Mouse (Mus musculus): ENCODE results near the gene Lmna.
A peak's percentile ranks its signal among the peaks of the same experiment; 100 is the strongest.

Lmna gene

DNA sequence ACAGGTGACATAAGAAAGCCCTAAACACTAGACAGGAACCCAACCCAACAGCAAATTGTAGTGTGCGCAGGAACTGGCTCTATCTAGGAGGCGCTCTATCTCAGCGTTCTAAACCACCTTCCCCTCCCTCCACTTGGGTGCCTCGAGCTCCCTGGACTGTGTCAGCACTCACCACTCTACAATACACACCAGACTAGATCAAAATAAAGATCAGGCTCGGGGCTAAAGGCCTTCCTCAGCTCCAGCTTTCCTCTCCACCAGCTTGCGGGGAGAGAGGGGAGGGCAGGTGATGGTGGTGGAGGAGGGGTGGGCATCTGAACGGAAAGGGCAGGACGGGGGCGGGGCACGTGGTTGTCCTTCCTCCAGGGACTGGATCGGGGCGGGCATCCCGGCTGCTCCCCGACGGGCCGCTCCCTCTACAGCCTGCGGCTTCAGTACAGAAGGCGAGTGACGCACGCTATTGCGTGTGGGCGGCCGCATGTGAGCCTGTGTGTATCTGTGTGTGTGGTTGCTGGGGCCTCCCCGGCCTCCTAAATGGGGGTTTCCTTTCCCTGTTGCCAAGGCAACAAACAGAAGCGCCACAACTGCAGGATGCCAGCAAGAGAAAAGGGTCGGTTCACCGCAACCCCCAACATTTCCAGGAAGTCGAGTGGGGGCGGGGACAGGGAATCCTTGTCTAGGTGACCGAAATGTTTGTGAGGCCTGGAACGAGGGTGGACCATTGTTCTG lies at the start of gene Lmna:
TSS of gene Lmna (minus strand) at position 265 of the 729 bp plus-strand sequence.
- peak; percentile 92 for DNase-seq (ENCODE audit: low spot score)

GRCm38 (mm10) chr3:88556616-88557015 lies 46.9 kb upstream of the Lmna start:
- no peak for DNase-seq (ENCODE audit: low spot score)

DNA sequence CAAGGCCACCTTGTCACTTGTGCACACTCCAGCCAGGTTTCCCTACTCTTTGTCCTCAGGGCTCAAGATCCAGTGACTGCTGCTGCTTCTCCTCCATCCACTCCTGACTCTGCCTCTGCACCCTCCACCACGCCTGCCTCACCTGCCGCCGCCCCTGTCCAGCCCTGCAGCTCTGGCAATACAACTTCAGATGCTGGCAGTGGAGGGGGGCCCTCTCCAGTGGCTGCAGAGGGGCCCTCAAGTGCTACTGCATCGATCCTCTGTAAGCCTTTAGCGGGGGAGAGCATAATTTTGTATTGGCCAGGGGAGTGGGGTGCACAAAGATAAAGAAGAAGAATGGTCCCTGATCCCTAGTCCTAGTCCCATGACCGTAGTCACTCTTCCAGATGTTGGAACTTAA lies 46.0 kb upstream of the Lmna start:
- no peak for DNase-seq (ENCODE audit: low spot score)

DNA sequence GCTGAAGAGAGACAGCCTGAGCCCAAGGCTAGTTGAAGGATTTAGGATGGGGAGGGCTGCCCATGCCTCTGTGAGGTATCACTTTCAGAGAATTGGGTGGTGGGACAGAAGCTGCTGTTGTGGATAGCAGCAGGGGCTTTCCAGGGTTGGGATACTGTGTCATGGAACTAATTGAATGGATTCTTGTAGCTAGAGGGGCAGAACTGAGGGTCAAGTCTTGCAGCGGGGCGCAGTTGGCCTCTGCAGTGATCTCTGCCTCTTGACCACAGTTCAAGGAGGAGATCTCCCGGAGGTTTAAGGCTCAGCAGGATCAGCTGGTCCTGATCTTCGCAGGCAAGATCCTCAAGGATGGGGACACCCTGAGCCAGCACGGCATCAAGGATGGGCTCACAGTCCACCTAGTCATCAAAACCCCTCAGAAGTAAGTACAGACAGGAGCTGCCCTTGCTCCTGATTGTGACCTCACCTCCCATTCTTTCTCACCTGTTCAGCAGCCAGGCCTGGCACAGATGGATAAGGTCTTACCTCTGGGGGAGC lies 45.4 kb upstream of the Lmna start:
- no peak for DNase-seq (ENCODE audit: low spot score)

DNA sequence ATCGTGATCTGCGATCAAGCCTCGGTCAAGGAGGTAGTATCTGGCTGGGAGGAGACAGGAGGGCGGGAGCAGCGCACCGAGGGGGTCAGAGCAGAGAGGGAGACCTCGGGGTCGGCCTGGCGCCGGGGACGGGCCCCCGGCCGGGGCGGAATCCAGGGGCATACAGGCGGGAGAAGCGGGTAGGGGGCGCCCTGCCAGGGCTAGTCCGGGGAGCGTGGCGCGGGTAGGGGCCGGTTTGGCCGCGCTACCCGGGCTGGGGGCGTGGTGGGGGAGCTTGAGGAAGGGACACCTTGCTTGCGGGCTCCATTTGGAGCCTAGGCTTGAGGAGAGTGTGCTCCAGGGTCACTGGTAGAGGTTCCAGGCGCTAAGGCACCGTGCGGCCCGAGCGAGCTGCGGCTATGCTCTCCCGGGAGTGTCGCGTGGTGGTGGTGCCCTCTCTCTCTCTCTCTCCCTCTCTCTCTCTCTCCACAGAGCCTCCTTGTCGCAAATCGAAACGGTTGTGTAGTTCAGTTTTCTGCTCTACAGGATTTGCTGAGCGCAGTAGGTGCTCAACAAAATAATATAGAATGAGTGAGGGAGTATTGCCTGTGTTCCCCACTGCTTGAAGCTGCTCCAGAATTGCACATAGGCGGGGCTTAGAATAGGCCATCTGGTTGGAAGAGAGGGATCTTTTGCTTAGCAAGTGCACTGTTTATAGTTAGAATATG lies 44.3 kb upstream of the Lmna start:
- DNase-seq (ENCODE audit: low spot score): no peak

- DNase-seq (ENCODE audit: low spot score): peak; percentile 90
Measured at GRCm38 (mm10) chr3:88553525-88553879, 43.7 kb upstream of the Lmna start, which contains the start of gene Ubqln4. Ubqln4 (plus strand) TSS chr3:88553758.

- peak; percentile 99 for DNase-seq (ENCODE audit: low spot score)
Measured at GRCm38 (mm10) chr3:88552676-88553524, 43.1 kb upstream of the Lmna start, which contains the start of gene Lamtor2. Lamtor2 (minus strand) TSS chr3:88553074.

DNA sequence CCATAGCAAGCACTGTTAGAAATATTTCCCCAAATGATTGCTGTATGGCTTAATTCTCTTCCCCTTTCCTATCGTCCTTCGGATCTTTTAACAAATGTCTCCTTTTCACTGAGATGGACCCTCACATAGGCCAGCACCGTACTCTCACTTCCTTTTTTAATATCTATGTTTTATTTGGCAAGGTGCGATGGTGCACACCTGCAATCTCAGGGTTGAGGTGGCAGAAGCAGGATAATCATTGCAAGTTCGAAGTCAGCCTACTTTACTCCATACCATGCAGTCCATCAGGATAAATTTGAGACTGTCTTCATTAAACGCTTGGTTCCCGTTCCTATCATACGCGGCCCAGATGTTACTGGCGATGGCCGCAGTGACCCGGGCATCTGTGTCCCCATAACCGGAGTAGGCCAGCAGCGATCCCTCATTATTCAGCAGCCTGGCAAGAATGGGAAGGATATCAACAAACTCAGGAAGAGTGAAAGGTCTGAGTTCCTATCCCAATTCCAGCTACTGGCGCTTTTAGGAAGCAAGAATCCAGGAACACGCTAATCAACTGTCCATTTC lies 42.4 kb upstream of the Lmna start:
- no peak for DNase-seq (ENCODE audit: low spot score)

DNA sequence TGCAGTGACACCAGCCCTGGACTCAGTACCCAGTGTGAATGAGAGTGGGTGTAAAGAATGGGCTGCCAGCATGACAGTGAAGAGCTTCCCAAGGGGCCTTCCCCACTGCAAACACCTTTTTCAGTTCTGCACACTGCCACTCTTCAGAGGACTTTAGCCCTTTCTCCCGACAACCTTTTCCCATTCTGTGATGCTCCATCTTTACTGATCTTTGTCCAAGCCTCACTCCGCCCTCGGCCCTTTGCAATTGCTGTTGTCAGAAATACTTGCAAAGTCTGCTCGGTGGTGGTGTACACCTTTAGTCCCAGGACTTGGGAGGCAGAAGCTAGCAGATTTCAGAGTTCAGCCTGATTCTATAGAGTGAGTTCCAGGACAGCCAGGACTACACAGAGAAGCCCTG lies 41.8 kb upstream of the Lmna start:
- DNase-seq (ENCODE audit: low spot score): no peak

GRCm38 (mm10) chr3:88548180-88548917 lies 38.6 kb upstream of the Lmna start, which contains the start of gene Rab25:
Rab25 (minus strand) TSS chr3:88548300.
- DNase-seq (ENCODE audit: low spot score): no peak

- DNase-seq (ENCODE audit: low spot score): no peak
Measured at GRCm38 (mm10) chr3:88546674-88547418, 37.1 kb upstream of the Lmna start.

DNA sequence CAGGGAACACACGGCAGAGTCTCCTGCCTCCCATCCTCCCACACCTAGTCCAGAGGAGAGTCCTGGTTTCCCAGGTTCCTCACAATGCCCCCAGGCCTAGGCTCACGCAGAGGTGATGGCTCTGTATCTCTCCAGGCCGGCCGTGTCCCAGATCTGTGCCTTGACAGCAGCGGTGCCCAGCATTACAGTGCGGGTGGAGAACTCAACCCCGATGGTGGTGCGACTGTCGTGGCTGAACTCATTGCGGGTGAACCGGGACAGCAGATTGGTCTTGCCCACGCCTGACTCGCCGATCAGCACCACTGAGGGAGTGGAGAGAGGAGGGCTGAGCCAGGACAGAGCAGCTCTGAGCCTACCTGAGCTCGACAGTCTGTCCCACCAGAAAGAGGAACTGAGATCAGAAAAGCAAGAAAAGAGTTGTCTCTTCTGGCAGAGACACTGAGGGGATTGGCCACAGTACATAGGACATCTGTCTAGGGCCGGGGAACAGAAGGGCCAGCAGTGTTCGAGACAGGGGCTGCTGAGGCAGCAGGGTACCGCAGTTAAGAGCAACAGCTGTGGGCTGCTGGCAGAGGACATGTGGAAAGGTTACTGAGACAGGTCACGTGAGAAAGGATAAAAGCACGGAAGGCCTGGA lies 35.3 kb upstream of the Lmna start:
- no peak for DNase-seq (ENCODE audit: low spot score)

DNA sequence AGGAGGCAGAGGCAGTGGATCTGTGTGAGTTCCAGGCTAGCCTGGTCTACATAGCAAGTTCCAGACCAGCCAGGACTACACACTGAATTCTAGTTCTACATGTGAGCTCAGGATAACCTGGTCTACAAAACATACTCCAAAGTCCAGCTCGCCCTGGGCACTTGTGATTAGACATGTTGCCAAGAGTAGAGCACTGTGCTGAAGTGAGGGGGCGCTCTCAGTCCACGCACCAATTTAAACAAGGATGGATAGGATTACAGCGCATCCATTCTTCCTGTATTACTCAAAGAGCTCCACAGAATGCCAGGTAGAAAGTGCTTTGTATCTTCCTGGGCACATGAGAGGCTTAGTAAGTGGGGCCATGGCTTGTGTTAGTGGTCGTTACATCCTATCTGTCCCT lies 34.8 kb upstream of the Lmna start:
- no peak for DNase-seq (ENCODE audit: low spot score)

DNA sequence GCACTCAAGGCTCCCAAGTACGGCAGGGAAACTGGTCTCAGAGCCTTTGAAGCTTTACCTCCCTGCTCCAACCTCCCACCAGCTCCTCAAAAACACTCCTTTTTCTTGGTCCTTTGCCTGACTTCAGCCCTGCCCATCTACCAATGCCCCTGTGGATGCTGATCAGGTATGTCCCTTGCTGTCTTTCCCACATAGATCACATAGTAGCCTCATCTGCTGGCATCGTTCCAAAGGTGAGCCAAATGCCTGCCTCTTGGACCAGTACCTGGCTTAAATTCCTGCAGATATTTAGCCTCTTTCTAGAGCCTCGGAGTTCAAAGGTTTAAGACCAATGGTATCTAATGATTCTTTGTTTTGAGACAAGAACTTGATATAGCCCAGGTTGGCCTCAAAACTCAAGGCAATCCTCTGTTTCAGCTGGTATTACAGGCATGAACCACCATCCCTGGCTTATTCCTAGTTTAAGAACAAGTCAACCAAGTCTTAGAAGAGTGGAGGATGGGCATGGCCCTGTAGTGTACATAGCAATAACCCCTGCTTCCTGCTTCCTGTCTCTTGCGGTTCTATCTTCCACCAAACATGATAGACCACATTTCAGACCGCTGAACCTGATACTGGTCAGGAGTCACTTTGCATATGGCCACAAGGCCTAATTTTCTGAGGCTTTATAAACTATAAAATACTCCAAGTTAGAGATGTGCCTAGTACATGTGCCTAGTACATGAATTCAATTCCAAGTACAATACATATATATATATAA lies 34.1 kb upstream of the Lmna start:
- DNase-seq (ENCODE audit: low spot score): no peak

DNA sequence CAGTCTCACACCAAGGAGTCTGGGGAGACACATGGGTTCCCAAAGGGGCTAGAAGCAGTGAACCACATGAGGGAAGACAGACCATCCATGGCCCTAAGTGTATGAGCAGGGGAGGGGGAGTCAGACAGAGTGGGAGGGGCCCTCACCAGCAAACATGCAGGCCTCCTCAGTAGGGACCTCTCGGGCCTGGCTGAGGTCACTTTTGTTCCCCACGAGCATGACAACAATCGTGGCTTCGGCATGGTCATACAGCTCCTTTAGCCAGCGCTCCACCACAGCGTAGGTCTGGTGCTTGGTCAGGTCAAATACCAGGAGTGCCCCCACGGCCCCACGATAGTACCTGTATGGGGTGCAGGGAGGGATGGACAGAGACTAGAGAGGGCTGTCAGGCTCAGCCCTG lies 33.4 kb upstream of the Lmna start:
- no peak for DNase-seq (ENCODE audit: low spot score)

DNA sequence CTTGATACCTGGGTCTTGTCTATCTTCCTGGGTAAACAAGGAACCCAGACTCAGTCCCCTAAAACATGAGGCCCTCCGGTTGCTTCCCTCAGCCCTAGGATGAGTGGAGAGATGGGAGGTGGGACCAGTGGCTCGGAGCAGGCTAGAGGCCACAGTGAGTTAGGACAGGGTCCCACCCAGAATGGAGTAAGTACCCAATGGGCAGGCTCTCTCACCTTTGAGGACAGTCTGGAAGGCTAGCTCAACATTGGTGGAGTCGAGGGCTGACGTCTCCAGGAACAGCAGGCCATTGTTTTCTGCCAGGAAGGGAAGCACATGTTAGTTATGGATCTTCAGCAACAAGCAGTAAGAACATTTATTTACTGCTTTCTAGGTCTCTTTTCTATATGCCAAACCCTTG lies 32.7 kb upstream of the Lmna start:
- no peak for DNase-seq (ENCODE audit: low spot score)

- DNase-seq (ENCODE audit: low spot score): no peak
Measured at GRCm38 (mm10) chr3:88541622-88542401, 32.1 kb upstream of the Lmna start.

- DNase-seq (ENCODE audit: low spot score): no peak
Measured at GRCm38 (mm10) chr3:88540085-88540484, 30.3 kb upstream of the Lmna start.

GRCm38 (mm10) chr3:88539397-88539796 lies 29.6 kb upstream of the Lmna start:
- DNase-seq (ENCODE audit: low spot score): no peak

All from layer of hippocampus, adult 11-12 months (tissue).